Mouse (Mus musculus) heart, embryonic 10.5 days (tissue): ENCODE results near the gene Gm49340. TPM values are rescaled to one million over a fixed set of nuclear protein-coding genes. Genes with fewer than 3 reads are reported as not detected.

ENCODE experiments used
- DNase-seq: peaks from one replicate; pipeline ENCODE4 v3.0.0-alpha.2; 2017; ENCODE audit warnings: low spot score
- H3K27ac ChIP-seq: fragments of 300-500 bp; sonication (generic); 2 replicates; pipeline ENCODE4 v1.5.1; 2016; ENCODE audit warnings: mild to moderate bottlenecking
- H3K27me3 ChIP-seq: fragments of 300-500 bp; sonication (generic); 2 replicates; pipeline ENCODE4 v1.6.1; 2016; ENCODE audit warnings: mild to moderate bottlenecking; ENCODE audit not compliant: poor library complexity, insufficient read depth, severe bottlenecking
- H3K36me3 ChIP-seq: fragments of 300-500 bp; sonication (generic); 2 replicates; pipeline ENCODE4 v1.6.1; 2016; ENCODE audit warnings: mild to moderate bottlenecking, moderate library complexity
- H3K4me1 ChIP-seq: fragments of 300-500 bp; sonication (generic); 2 replicates; pipeline ENCODE4 v1.6.1; 2016; ENCODE audit warnings: mild to moderate bottlenecking
- H3K4me3 ChIP-seq: fragments of 300-500 bp; sonication (generic); 2 replicates; pipeline ENCODE4 v1.5.1; 2016; ENCODE audit warnings: mild to moderate bottlenecking, moderate library complexity
- H3K9me3 ChIP-seq: fragments of 300-500 bp; sonication (generic); 2 replicates; pipeline ENCODE4 v1.6.1; 2016; ENCODE audit warnings: mild to moderate bottlenecking, moderate library complexity
- WGBS: fragments of 180-500 bp; shearing (Covaris S2); methylation state at CpG from one replicate; pipeline ENCODE4 v1.1.7; 2016; 5-methylcytosine and 5-hydroxymethylcytosine counted together
- polyA plus RNA-seq: library from polyadenylated mRNA; unstranded; fragments of >200 nt; fragmentation: Nextera tagmentation; extraction: Ambion mirVana; gene quantifications from 2 replicates; pipeline ENCODE4 v1.2.1, GENCODE M21; 2016

Gene Gm49340
- polyA plus RNA-seq, 1 experiment from 2014 or later: not detected

DNA sequence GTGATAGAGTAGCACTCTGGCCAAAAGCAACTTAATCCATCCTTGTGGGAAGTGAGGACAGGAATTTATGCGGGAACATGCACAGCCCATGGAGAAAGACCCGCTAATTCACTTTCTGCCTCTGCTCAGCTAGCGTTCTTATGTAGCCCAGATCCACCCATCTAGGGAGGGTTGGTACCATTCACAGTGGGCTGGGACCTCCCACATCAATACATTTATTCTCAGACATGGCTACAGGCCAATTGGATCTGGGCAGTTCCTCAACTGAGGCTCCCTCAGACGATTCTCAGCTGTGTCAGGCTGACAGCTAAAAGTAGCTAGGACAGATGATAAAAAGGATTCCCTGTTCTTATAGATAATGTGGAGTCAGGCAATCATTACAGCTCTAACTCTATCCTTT lies 2.2 kb upstream of the Gm49340 start:
- 69% methylated on average over 4 of the region's 4 CpGs for WGBS
- Histone ChIP-seq H3K36me3 (no peaks in the 10 kb centered on the region), H3K4me1 (no peaks in the 10 kb centered on the region), H3K27me3 (no peaks in the 10 kb centered on the region), H3K4me3 (no peak overlapping the region), H3K9me3 (no peaks in the 10 kb centered on the region), H3K27ac (no peak overlapping the region)
- no peak for DNase-seq

DNA sequence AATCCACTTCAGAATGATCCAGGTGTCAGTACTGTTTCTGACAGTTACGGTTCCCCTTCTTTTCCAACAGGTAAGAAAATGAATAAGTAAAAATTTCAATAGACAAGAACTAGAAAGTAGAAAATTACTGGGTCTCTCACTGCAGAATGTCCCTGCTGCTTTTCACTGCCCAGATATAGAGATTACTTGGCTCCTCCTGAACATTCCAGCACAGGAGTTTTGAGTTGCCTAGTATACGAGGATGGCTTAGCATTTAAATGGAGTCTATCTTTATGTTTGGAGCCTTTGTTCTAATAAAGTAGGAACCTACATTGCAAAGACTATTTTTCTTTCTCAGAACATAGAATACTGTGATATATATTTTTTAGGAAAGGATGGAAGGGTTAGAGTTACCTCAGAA lies 3.8 kb downstream of the Gm49340 start:
- no peak overlapping the region for H3K4me3 ChIP-seq
- WGBS: 74% methylated on average over 2 of the region's 2 CpGs
- no peaks in the 10 kb centered on the region for H3K36me3 ChIP-seq
- DNase-seq: no peak
- H3K9me3 ChIP-seq: no peaks in the 10 kb centered on the region
- H3K27ac ChIP-seq: no peak overlapping the region
- no peaks in the 10 kb centered on the region for H3K27me3 ChIP-seq
- no peaks in the 10 kb centered on the region for H3K4me1 ChIP-seq

DNA sequence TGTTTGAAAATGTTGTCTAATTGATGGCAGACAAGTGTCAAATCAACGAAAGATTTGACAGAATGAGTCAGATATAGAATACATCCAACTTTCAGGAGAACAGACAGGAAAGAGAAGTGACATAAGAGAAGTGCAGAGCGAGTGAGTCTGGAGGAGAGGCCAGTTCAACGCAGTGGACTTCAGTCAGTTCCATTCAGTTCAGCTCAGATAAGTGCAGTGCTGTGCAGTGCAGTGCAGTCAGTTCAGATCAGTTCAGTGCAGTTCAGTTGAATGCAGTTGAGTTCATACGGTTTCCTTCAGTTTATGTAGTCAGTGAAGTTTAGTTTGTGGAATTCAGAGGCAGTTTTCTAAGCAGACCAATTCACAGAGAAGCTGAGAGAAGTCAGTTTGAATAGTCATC lies 7.4 kb downstream of the Gm49340 start:
- no peaks in the 10 kb centered on the region for H3K27me3 ChIP-seq
- H3K9me3 ChIP-seq: no peaks in the 10 kb centered on the region
- no peak for DNase-seq
- WGBS: 61% methylated on average over 4 of the region's 4 CpGs
- H3K4me1 ChIP-seq: no peaks in the 10 kb centered on the region
- H3K36me3 ChIP-seq: no peaks in the 10 kb centered on the region
- no peak overlapping the region for H3K4me3 ChIP-seq
- H3K27ac ChIP-seq: no peak overlapping the region

DNA sequence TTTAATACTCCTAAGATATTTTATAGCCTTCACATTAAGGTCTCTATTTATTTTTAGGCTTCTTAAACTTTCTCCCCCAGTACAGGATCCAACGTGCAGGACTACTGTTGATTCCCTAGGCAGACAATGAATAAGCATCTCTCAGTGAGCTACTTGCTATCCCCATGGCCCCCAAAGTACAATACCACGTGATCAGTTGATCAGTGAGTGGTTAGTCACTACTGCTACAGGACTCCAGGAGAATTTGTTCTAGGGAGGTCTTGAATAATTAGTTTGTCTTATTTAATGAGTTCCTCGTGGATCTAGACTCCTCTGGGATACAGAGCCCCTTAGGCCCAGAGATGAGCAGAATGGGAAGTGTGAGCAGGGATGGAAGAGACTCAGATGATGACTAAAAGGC lies 20.9 kb downstream of the Gm49340 start, which contains the start of gene Olfr20:
Gene Olfr20 (plus strand): TSS at position 301 of the 400 bp plus-strand sequence.
- WGBS: 42% methylated on average over 3 of the region's 3 CpGs
- H3K27ac ChIP-seq: no peak within 1 kb of the TSS
- H3K36me3 ChIP-seq: no peaks in the 10 kb centered on the region
- H3K4me1 ChIP-seq: no peaks in the 10 kb centered on the region
- H3K27me3 ChIP-seq: no peaks in the 10 kb centered on the region
- no peak within 1 kb of the TSS for H3K4me3 ChIP-seq
- DNase-seq: no peak
- no peaks in the 10 kb centered on the region for H3K9me3 ChIP-seq

DNA sequence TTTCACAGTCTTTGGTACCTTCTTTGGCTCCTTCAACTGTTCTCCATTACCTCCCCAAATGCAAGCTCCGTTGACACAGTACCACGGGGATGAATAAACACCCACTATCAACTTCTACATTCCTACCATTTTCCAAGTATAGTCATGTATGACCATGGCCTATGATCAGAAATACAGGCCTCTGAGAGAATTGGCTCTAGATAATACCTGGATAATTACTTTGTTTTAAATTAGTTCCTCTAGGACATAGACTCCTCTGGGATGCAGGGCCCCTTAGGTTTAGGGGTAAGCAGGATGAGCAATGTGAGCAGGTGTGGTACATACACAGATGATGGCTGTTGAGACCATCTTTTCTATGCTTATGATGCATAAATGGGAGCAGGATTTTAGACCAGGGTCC lies 41.4 kb downstream of the Gm49340 start, which contains the start of gene Olfr376:
Gene Olfr376 (plus strand): TSS at position 301 of the 400 bp plus-strand sequence.
- no peak for DNase-seq
- no peaks in the 10 kb centered on the region for H3K4me1 ChIP-seq
- H3K9me3 ChIP-seq: 0 out of 2 replicates have a peak, but pooled peaks cover 3% of the 10 kb centered on the region
- H3K27me3 ChIP-seq: no peaks in the 10 kb centered on the region
- H3K4me3 ChIP-seq: no peak within 1 kb of the TSS
- H3K36me3 ChIP-seq: no peaks in the 10 kb centered on the region
- 90% methylated on average over 2 of the region's 2 CpGs for WGBS
- H3K27ac ChIP-seq: no peak within 1 kb of the TSS

DNA sequence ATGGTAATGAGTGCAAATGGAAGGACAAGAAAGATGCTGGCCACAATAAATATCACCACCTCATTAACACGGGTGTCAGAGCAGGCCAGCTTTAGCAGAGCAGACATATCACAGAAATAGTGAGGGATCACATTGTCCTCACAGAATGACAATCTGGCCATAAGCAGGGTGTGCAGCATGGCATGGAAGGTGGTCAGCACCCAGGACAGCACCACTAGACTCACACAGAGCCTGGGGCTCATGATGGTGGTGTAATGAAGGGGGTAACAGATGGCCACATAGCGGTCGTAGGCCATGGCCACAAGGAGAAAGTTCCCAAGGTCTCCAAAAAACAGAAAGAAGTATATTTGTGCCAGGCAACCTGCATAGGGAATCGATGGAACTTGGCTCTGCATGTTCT lies 65.8 kb downstream of the Gm49340 start:
- Histone ChIP-seq H3K9me3 (no peaks in the 10 kb centered on the region), H3K36me3 (no peaks in the 10 kb centered on the region), H3K27ac (no peak overlapping the region), H3K4me1 (no peaks in the 10 kb centered on the region), H3K27me3 (no peaks in the 10 kb centered on the region), H3K4me3 (no peak overlapping the region)
- WGBS: 69% methylated on average over 4 of the region's 4 CpGs
- no peak for DNase-seq

DNA sequence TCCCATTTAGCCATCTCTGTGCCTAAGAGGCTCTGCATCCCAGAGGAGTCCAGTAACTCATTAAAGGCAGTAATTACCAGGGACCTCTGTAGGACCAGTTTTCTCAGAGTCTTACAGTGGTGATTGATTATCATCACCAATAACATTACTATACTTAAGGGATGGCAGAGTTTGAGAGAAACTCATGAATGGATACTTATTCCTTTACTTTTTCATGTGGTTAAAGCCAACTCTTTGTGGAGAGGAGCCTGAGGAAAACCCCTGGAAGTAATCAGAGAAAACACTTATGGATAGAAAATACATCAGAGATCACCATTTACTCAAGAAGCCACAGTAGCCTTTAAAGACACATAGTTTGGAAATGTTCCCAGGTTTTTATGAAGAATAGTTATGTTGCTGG lies 70.0 kb downstream of the Gm49340 start, which contains the start of gene Olfr1:
Gene Olfr1 (minus strand): TSS at position 101 of the 400 bp plus-strand sequence.
- H3K9me3 ChIP-seq: no peaks in the 10 kb centered on the region
- H3K36me3 ChIP-seq: no peaks in the 10 kb centered on the region
- no peaks in the 10 kb centered on the region for H3K27me3 ChIP-seq
- no peak for DNase-seq
- no peak within 1 kb of the TSS for H3K4me3 ChIP-seq
- no peak within 1 kb of the TSS for H3K27ac ChIP-seq
- H3K4me1 ChIP-seq: no peaks in the 10 kb centered on the region

Other genes with a start within 250 kb of the Gm49340 start
- gene Itgae, start 239.2 kb upstream of the Gm49340 start, polyA plus RNA-seq: 0.25 and 0.44 TPM in 2 replicates
- gene Haspin, start 191.4 kb upstream of the Gm49340 start, polyA plus RNA-seq: 16.2 and 17.3 TPM in 2 replicates
- gene P2rx5, start 169.3 kb upstream of the Gm49340 start, polyA plus RNA-seq: 0.41 and 0.97 TPM in 2 replicates
- gene Emc6, start 152.7 kb upstream of the Gm49340 start, polyA plus RNA-seq: 107 and 126 TPM in 2 replicates
- 249 and 253 TPM in 2 replicates for gene Tax1bp3, start 152.7 kb upstream of the Gm49340 start, polyA plus RNA-seq
- gene Ctns, start 130.7 kb upstream of the Gm49340 start, polyA plus RNA-seq: 11.9 and 14.0 TPM in 2 replicates
- gene Shpk, start 130.3 kb upstream of the Gm49340 start, polyA plus RNA-seq: 0.54 and 0.62 TPM in 2 replicates
- not detected in 2 replicates for gene Trpv1, start 95.4 kb upstream of the Gm49340 start, polyA plus RNA-seq
- 0.03 TPM in 1 of 2 replicates, not detected in the other for gene Trpv3, start 62.4 kb upstream of the Gm49340 start, polyA plus RNA-seq
- not detected in 2 replicates for gene Aspa, start 145 bp upstream of the Gm49340 start, polyA plus RNA-seq
- gene Spata22, start within 50 bp of the Gm49340 start, polyA plus RNA-seq: not detected in 2 replicates
- not detected in 2 replicates for gene Olfr20, start 21.0 kb downstream of the Gm49340 start, polyA plus RNA-seq
- gene Olfr376, start 41.5 kb downstream of the Gm49340 start, polyA plus RNA-seq: not detected in 2 replicates
- not detected in 2 replicates for gene Olfr1, start 69.9 kb downstream of the Gm49340 start, polyA plus RNA-seq
- not detected in 2 replicates for gene Olfr378, start 98.7 kb downstream of the Gm49340 start, polyA plus RNA-seq
- not detected in 2 replicates for gene Olfr380, start 127.8 kb downstream of the Gm49340 start, polyA plus RNA-seq
- gene Olfr381, start 161.9 kb downstream of the Gm49340 start, polyA plus RNA-seq: not detected in 2 replicates
- not detected in 2 replicates for gene Olfr382, start 187.5 kb downstream of the Gm49340 start, polyA plus RNA-seq